Mouse (Mus musculus): ENCODE results near the gene Grsf1.

- no peak for TF ChIP-seq CTCF (IDR thresholded peaks at IDR 0.05; ENCODE audit: low read depth)
- no peak for TF ChIP-seq EP300 (IDR thresholded peaks at IDR 0.05; ENCODE audit: low read depth)
These were observed 45.7 kb upstream of the Grsf1 start for GRCm38 (mm10) chr5:88721565-88722212.
